Mouse (Mus musculus) limb, embryonic 15.5 days (tissue): ENCODE measurements at regions not wholly inside any gene's neighbourhood (a gene's known extent, or its start where the extent isn't known, plus 50 kb on each side); places are given as distances from the start of the nearest gene placed in this dataset.

Experiments
- ATAC-seq: fragments of 200-750 bp; cut with Nextera tagmentation; 2 replicates; pipeline ENCODE4 v1.8.0; 2017; ENCODE audit warnings: low read depth, moderate TSS enrichment; ENCODE audit not compliant: insufficient number of reproducible peaks, low FRiP score, low TSS enrichment
- H3K27ac ChIP-seq: fragments of 300-500 bp; sonication (generic); 2 replicates; pipeline ENCODE4 v1.5.1; 2015; ENCODE audit warnings: moderate library complexity, mild to moderate bottlenecking, inconsistent platforms
- H3K27me3 ChIP-seq: fragments of 300-500 bp; sonication (generic); 2 replicates; pipeline ENCODE4 v1.6.1; 2015; ENCODE audit warnings: inconsistent platforms
- H3K36me3 ChIP-seq: fragments of 300-500 bp; sonication (generic); 2 replicates; pipeline ENCODE4 v1.6.1; 2015; ENCODE audit warnings: inconsistent platforms
- H3K4me1 ChIP-seq: fragments of 300-500 bp; sonication (generic); 2 replicates; pipeline ENCODE4 v1.6.1; 2015; ENCODE audit warnings: inconsistent platforms
- H3K4me2 ChIP-seq: fragments of 300-500 bp; sonication (generic); 2 replicates; pipeline ENCODE4 v1.6.1; 2015; ENCODE audit warnings: mild to moderate bottlenecking, inconsistent platforms
- H3K4me3 ChIP-seq: fragments of 300-500 bp; sonication (generic); 2 replicates; pipeline ENCODE4 v1.5.1; 2015; ENCODE audit warnings: mild to moderate bottlenecking, inconsistent platforms
- H3K9ac ChIP-seq: fragments of 300-500 bp; sonication (generic); 2 replicates; pipeline ENCODE4 v1.6.1; 2015; ENCODE audit warnings: inconsistent platforms
- H3K9me3 ChIP-seq: fragments of 300-500 bp; sonication (generic); 2 replicates; pipeline ENCODE4 v1.6.1; 2016; ENCODE audit warnings: inconsistent platforms
- WGBS: fragments of 180-500 bp; shearing (Covaris S2); methylation state at CpG from one replicate; pipeline ENCODE4 v1.1.7; 2015; 5-methylcytosine and 5-hydroxymethylcytosine counted together

DNA sequence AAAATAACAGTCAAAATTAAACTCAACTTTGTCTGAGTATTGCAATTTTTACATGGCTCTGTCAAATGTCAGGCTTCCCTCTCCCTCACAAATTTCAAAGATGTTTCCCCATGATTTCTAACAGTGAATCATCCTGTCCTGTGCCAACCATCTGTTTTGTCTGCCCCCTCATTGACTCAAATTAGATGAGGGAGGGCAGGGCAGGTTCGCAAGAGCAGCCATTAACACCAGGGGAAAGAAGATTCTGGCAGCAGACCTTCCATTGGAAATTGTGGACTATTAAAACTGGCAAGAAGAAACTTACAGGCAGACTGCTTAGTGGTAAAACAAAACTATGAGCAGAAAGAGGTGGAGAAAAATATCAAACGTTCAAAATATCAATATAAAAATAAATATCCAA is 1277.0 kb upstream of the Zeb2 start:
- no peak overlapping the region for H3K4me3 ChIP-seq
- H3K27ac ChIP-seq = no peak overlapping the region
- H3K27me3 ChIP-seq = no peaks in the 10 kb centered on the region
- H3K4me1 ChIP-seq = no peaks in the 10 kb centered on the region
- no peaks in the 10 kb centered on the region for H3K36me3 ChIP-seq
- H3K9me3 ChIP-seq = no peaks in the 10 kb centered on the region
- no peak overlapping the region for H3K9ac ChIP-seq
- ATAC-seq = no peak
- 58% methylated on average over 2 of the region's 2 CpGs for WGBS
- no peak overlapping the region for H3K4me2 ChIP-seq

GRCm38 (mm10) chr2:46372847-46373461 is 1255.8 kb upstream of the Zeb2 start:
- WGBS = 91% methylated on average over 3 of the region's 3 CpGs
- no peak for ATAC-seq
- H3K27ac ChIP-seq = no peak overlapping the region
- no peak overlapping the region for H3K9ac ChIP-seq
- no peak overlapping the region for H3K4me3 ChIP-seq
- H3K9me3 ChIP-seq = no peaks in the 10 kb centered on the region
- H3K36me3 ChIP-seq = no peaks in the 10 kb centered on the region
- no peak overlapping the region for H3K4me2 ChIP-seq
- no peaks in the 10 kb centered on the region for H3K4me1 ChIP-seq
- H3K27me3 ChIP-seq = no peaks in the 10 kb centered on the region

GRCm38 (mm10) chr2:46371755-46372154 is 1254.6 kb upstream of the Zeb2 start:
- no peaks in the 10 kb centered on the region for H3K27me3 ChIP-seq
- no peak overlapping the region for H3K9ac ChIP-seq
- no peak overlapping the region for H3K4me2 ChIP-seq
- ATAC-seq = no peak
- no peak overlapping the region for H3K4me3 ChIP-seq
- WGBS = 74% methylated on average over 1 of the region's 1 CpGs
- no peaks in the 10 kb centered on the region for H3K9me3 ChIP-seq
- no peaks in the 10 kb centered on the region for H3K36me3 ChIP-seq
- no peaks in the 10 kb centered on the region for H3K4me1 ChIP-seq
- H3K27ac ChIP-seq = no peak overlapping the region

DNA sequence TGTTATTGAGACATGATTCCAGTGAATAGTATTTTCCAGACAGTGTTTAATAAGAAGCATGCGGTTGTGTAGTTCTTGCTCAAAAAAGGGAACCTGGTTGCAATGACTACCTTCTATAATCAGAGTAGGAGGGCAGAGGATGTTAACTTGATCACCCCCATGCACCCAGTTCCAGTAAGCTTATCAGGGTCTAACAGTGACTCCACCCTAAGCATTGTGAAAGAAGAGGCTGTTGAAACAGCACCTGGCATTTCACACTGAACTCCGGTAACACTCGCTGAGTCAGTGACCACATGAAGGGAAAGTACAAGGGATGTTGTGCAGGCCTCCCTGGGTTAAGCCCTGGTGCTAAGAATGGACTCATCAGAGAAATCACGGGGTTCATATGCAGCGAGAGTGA is 1253.8 kb upstream of the Zeb2 start:
- no peak overlapping the region for H3K4me3 ChIP-seq
- no peaks in the 10 kb centered on the region for H3K36me3 ChIP-seq
- no peaks in the 10 kb centered on the region for H3K27me3 ChIP-seq
- no peak overlapping the region for H3K4me2 ChIP-seq
- no peak overlapping the region for H3K27ac ChIP-seq
- no peaks in the 10 kb centered on the region for H3K9me3 ChIP-seq
- no peak for ATAC-seq
- no peak overlapping the region for H3K9ac ChIP-seq
- H3K4me1 ChIP-seq = no peaks in the 10 kb centered on the region
- WGBS = 65% methylated on average over 5 of the region's 5 CpGs

DNA sequence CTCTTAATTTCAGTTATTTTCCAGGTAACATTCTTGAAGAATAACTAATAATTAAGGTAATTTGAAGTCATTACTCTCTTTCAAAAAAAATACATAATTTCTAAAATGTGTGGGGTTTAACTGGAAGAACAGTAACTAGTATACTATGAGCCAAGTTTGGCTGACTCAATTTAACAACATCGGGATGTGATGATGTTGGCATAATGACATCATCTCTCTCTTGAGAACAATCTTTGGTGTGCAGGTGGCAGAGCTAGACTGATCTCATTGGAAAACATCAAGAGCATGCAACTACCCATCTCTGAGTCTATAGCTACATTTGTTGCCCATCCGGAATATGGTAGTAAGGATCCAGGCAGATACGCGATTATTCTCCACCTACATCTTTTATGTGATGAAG is 1251.7 kb upstream of the Zeb2 start:
- no peak for ATAC-seq
- WGBS = 89% methylated on average over 4 of the region's 4 CpGs
- H3K4me3 ChIP-seq = no peak overlapping the region

DNA sequence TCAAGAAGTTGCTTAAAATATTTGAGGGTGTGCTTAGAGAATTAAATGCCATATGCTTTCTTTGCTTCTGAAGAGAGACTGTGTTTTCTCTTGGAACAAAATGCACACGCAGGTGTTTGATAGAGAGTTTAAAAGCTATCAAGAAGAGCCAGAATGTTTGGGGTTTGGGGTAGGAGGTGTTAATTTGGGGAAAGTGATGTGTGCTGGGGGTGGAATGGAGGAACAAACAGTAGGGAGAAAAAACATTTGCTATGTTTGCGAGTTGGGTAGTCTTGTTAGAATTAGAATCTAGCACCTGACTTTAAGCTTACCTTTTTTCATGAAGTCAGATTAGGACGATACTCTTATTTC is 1248.9 kb upstream of the Zeb2 start:
- Histone ChIP-seq H3K4me1 (no peaks in the 10 kb centered on the region), H3K4me2 (no peak overlapping the region), H3K9me3 (no peaks in the 10 kb centered on the region), H3K4me3 (no peak overlapping the region), H3K9ac (no peak overlapping the region), H3K27me3 (no peaks in the 10 kb centered on the region), H3K27ac (no peak overlapping the region), H3K36me3 (no peaks in the 10 kb centered on the region)
- no peak for ATAC-seq
- 87% methylated on average over 3 of the region's 3 CpGs for WGBS

More for the DNA sequence above, 1251.7 kb upstream of the Zeb2 start:
- Histone ChIP-seq H3K4me2 (no peak overlapping the region), H3K9me3 (no peaks in the 10 kb centered on the region), H3K27ac (no peak overlapping the region), H3K9ac (no peak overlapping the region), H3K4me1 (no peaks in the 10 kb centered on the region), H3K27me3 (no peaks in the 10 kb centered on the region), H3K36me3 (no peaks in the 10 kb centered on the region)

- H3K4me3 ChIP-seq = no peak overlapping the region
- no peak overlapping the region for H3K4me2 ChIP-seq
- 80% methylated on average over 4 of the region's 4 CpGs for WGBS
- ATAC-seq = no peak
- H3K27me3 ChIP-seq = no peaks in the 10 kb centered on the region
- H3K9me3 ChIP-seq = no peaks in the 10 kb centered on the region
- no peak overlapping the region for H3K9ac ChIP-seq
- H3K36me3 ChIP-seq = no peaks in the 10 kb centered on the region
- H3K4me1 ChIP-seq = no peaks in the 10 kb centered on the region
- no peak overlapping the region for H3K27ac ChIP-seq
Measured at GRCm38 (mm10) chr2:46365428-46366134, 1248.4 kb upstream of the Zeb2 start.

GRCm38 (mm10) chr2:46360049-46360712 is 1243.0 kb upstream of the Zeb2 start:
- Histone ChIP-seq H3K4me1 (no peaks in the 10 kb centered on the region), H3K36me3 (no peaks in the 10 kb centered on the region), H3K4me3 (no peak overlapping the region), H3K4me2 (no peak overlapping the region), H3K9ac (no peak overlapping the region), H3K27ac (no peak overlapping the region), H3K27me3 (no peaks in the 10 kb centered on the region), H3K9me3 (no peaks in the 10 kb centered on the region)
- WGBS = 57% methylated on average over 4 of the region's 4 CpGs
- no peak for ATAC-seq

GRCm38 (mm10) chr2:46358225-46358624 is 1241.0 kb upstream of the Zeb2 start:
- no peak for ATAC-seq
- H3K27me3 ChIP-seq = no peaks in the 10 kb centered on the region

DNA sequence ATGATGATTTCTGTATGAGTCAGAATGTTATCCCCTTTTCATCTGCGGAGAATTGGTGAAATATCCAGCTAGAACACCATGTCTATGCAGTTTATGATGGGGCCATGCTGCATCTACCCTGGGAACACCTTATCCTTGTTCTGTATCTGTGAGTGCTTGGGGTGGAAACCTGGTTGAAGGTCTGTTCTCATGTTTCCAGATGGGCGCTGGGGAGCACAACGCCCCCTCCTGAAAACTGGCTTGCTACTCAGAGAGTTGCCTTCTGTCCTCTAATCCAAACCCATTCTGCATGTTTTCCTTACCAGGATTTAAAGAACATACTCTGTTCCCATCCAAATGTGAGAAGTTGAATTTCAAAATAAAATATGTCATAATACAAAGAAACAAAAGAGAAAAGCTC is 1239.5 kb upstream of the Zeb2 start:
- ATAC-seq = no peak
- no peaks in the 10 kb centered on the region for H3K9me3 ChIP-seq
- H3K4me2 ChIP-seq = no peak overlapping the region
- no peaks in the 10 kb centered on the region for H3K27me3 ChIP-seq
- no peaks in the 10 kb centered on the region for H3K4me1 ChIP-seq
- WGBS = 87% methylated on average over 3 of the region's 3 CpGs
- no peaks in the 10 kb centered on the region for H3K36me3 ChIP-seq
- no peak overlapping the region for H3K27ac ChIP-seq
- H3K9ac ChIP-seq = no peak overlapping the region
- no peak overlapping the region for H3K4me3 ChIP-seq

More at GRCm38 (mm10) chr2:46358225-46358624, 1241.0 kb upstream of the Zeb2 start:
- no peaks in the 10 kb centered on the region for H3K36me3 ChIP-seq
- no peak overlapping the region for H3K9ac ChIP-seq
- H3K4me1 ChIP-seq = no peaks in the 10 kb centered on the region
- H3K27ac ChIP-seq = no peak overlapping the region
- H3K4me2 ChIP-seq = no peak overlapping the region
- no peak overlapping the region for H3K4me3 ChIP-seq
- no peaks in the 10 kb centered on the region for H3K9me3 ChIP-seq
- 84% methylated on average over 3 of the region's 3 CpGs for WGBS

DNA sequence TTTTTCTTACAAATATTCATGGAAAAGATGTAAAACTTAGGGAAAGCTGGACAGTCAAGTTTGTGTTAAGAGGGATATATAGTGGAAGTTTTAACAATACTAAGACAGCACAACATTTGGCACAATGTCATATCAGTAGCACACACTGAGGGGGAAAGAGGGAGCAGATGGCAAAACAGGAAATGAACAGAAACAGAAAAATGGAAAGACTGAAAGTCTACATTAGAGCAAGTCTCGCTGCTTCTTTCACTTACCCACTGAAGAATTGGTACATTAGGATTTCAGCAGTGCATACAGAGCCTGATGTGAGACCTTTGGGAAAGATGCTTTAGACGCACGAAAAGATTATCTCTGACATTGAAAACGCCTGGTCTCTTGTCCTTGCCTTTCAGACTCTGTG is 1223.5 kb upstream of the Zeb2 start:
- 76% methylated on average over 4 of the region's 4 CpGs for WGBS
- Histone ChIP-seq H3K27ac (no peak overlapping the region), H3K9ac (no peak overlapping the region), H3K9me3 (no peaks in the 10 kb centered on the region), H3K36me3 (no peaks in the 10 kb centered on the region), H3K4me1 (no peaks in the 10 kb centered on the region), H3K4me3 (no peak overlapping the region), H3K27me3 (no peaks in the 10 kb centered on the region), H3K4me2 (no peak overlapping the region)
- no peak for ATAC-seq

- no peak for ATAC-seq
- Histone ChIP-seq H3K27ac (no peak overlapping the region), H3K9me3 (no peaks in the 10 kb centered on the region), H3K4me2 (no peak overlapping the region), H3K9ac (no peak overlapping the region), H3K4me1 (no peaks in the 10 kb centered on the region), H3K27me3 (no peaks in the 10 kb centered on the region), H3K4me3 (no peak overlapping the region), H3K36me3 (no peaks in the 10 kb centered on the region)
- WGBS = 78% methylated on average over 2 of the region's 2 CpGs
Measured at GRCm38 (mm10) chr2:46316666-46317065, 1199.5 kb upstream of the Zeb2 start.
